Mouse (Mus musculus): ENCODE data around the gene Mustn1.

Gene Mustn1

GRCm38 (mm10) chr14:30879794-30880193 is 794 bp downstream of the Mustn1 start:
- in situ Hi-C loops (cut with MboI), result no loop called here

GRCm38 (mm10) chr14:30880251-30880650 is 1.3 kb downstream of the Mustn1 start:
- in situ Hi-C loops (cut with MboI), result no loop called here

- in situ Hi-C loops (cut with MboI), result no loop called here
These were observed 2.1 kb downstream of the Mustn1 start for GRCm38 (mm10) chr14:30880811-30881717.

- in situ Hi-C loops (cut with MboI), result no loop called here
These were observed 2.7 kb downstream of the Mustn1 start for GRCm38 (mm10) chr14:30881718-30882108.

GRCm38 (mm10) chr14:30885298-30885697 is 6.3 kb downstream of the Mustn1 start:
- in situ Hi-C loops (cut with MboI), result no loop called here

- in situ Hi-C loops (cut with MboI), result no loop called here
These were observed 7.2 kb downstream of the Mustn1 start, which contains the start of gene Itih4 for GRCm38 (mm10) chr14:30886204-30886603. Itih4 (plus strand) TSS chr14:30886476.

GRCm38 (mm10) chr14:30888271-30888732 is 9.3 kb downstream of the Mustn1 start:
- in situ Hi-C loops (cut with MboI), result no loop called here

GRCm38 (mm10) chr14:30899972-30900371 is 21.0 kb downstream of the Mustn1 start:
- in situ Hi-C loops (cut with MboI), result no loop called here

GRCm38 (mm10) chr14:30902628-30903027 is 23.6 kb downstream of the Mustn1 start:
- in situ Hi-C loops (cut with MboI), result no loop called here

- in situ Hi-C loops (cut with MboI), result no loop called here
These were observed 24.0 kb downstream of the Mustn1 start for GRCm38 (mm10) chr14:30903036-30903435.

- in situ Hi-C loops (cut with MboI), result no loop called here
These were observed 25.3 kb downstream of the Mustn1 start for GRCm38 (mm10) chr14:30904307-30904706.

- in situ Hi-C loops (cut with MboI), result no loop called here
These were observed 27.0 kb downstream of the Mustn1 start for GRCm38 (mm10) chr14:30906001-30906400.

- in situ Hi-C loops (cut with MboI), result no loop called here
These were observed 28.8 kb downstream of the Mustn1 start for GRCm38 (mm10) chr14:30907814-30908265.

GRCm38 (mm10) chr14:30911141-30911540 is 32.1 kb downstream of the Mustn1 start:
- in situ Hi-C loops (cut with MboI), result no loop called here

GRCm38 (mm10) chr14:30912641-30913040 is 33.6 kb downstream of the Mustn1 start:
- in situ Hi-C loops (cut with MboI), result no loop called here

GRCm38 (mm10) chr14:30913404-30913803 is 34.4 kb downstream of the Mustn1 start:
- in situ Hi-C loops (cut with MboI), result no loop called here

GRCm38 (mm10) chr14:30916516-30916915 is 37.5 kb downstream of the Mustn1 start:
- in situ Hi-C loops (cut with MboI), result no loop called here

- in situ Hi-C loops (cut with MboI), result no loop called here
These were observed 43.2 kb downstream of the Mustn1 start for GRCm38 (mm10) chr14:30922053-30922670.

- in situ Hi-C loops (cut with MboI), result no loop called here
These were observed 44.5 kb downstream of the Mustn1 start, which contains the start of gene Itih3 for GRCm38 (mm10) chr14:30923375-30924105. Itih3 (minus strand) TSS chr14:30923760.

- in situ Hi-C loops (cut with MboI), result no loop called here
These were observed 46.5 kb downstream of the Mustn1 start for GRCm38 (mm10) chr14:30925492-30925891.

- in situ Hi-C loops (cut with MboI), result no loop called here
These were observed 51.4 kb downstream of the Mustn1 start for GRCm38 (mm10) chr14:30930386-30930785.
